Comparison of ENCODE assay signal across 11 mouse cellular contexts in genomic region chr16:94086701-94087569, GRCm38 (mm10). TPM values are rescaled to one million over a fixed set of nuclear protein-coding genes. Genes with fewer than 3 reads are reported as not detected.
DNase-seq lines count a peak whose midpoint lies in the region; ATAC-seq and TF ChIP-seq lines count a peak whose summit lies in the region.
"Had no signal": no experiment of that assay in that cellular context is flagged by ENCODE, and none has a peak within 500 bp of the region (broad histone marks: within the 10 kb centered on the region; RNA-seq: fewer than 3 reads in every experiment).

No protein-coding gene starts in this region.

- no peak for TF ChIP-seq CTCF in embryonic fibroblast, embryonic 13.5 days (IDR thresholded peaks at IDR 0.05; ENCODE audit: borderline replicate concordance, insufficient read depth, low read length)

- TF ChIP-seq POLR2A in embryonic fibroblast, embryonic 13.5 days (IDR thresholded peaks at IDR 0.05; ENCODE audit: low read depth, low read length), result no peak

- H3K36me3 ChIP-seq in heart, embryonic 12.5 days, result no peaks in the 10 kb centered on the region
- H3K36me3 ChIP-seq in midbrain, embryonic 10.5 days, result no peaks in the 10 kb centered on the region
- no peaks in the 10 kb centered on the region for H3K36me3 ChIP-seq in midbrain, embryonic 16.5 days (ENCODE audit: control insufficient read depth, insufficient read depth, low read length)
- no peaks in the 10 kb centered on the region for H3K36me3 ChIP-seq in stomach, embryonic 14.5 days (ENCODE audit: control insufficient read depth, insufficient read depth, low read length)
- no peaks in the 10 kb centered on the region for H3K36me3 ChIP-seq in liver, embryonic 12.5 days
- H3K36me3 ChIP-seq: neural tube, embryonic 13.5 days had no signal

- H3K9ac ChIP-seq in heart, embryonic 12.5 days, result no peak overlapping the region
- H3K9ac ChIP-seq in midbrain, embryonic 16.5 days (ENCODE audit: low read depth, low read length), result no peak overlapping the region
- no peak overlapping the region for H3K9ac ChIP-seq in stomach, embryonic 14.5 days (replicated peaks; ENCODE audit: low read depth, low read length)
- H3K9ac ChIP-seq in liver, embryonic 12.5 days, result no peak overlapping the region
- H3K9ac ChIP-seq: neural tube, embryonic 13.5 days had no signal

- H3K9me3 ChIP-seq in heart, embryonic 12.5 days (replicated peaks), result no peaks in the 10 kb centered on the region
- H3K9me3 ChIP-seq in midbrain, embryonic 10.5 days (replicated peaks), result no peaks in the 10 kb centered on the region
- H3K9me3 ChIP-seq in midbrain, embryonic 16.5 days (replicated peaks; ENCODE audit: control insufficient read depth, low read length, poor library complexity, severe bottlenecking), result no peaks in the 10 kb centered on the region
- no peaks in the 10 kb centered on the region for H3K9me3 ChIP-seq in stomach, embryonic 14.5 days (ENCODE audit: control insufficient read depth, low read depth, low read length)
- no peaks in the 10 kb centered on the region for H3K9me3 ChIP-seq in liver, embryonic 12.5 days (replicated peaks)
- H3K9me3 ChIP-seq: neural tube, embryonic 13.5 days had no signal

- peaks cover 25% of the 10 kb centered on the region for H3K4me1 ChIP-seq in heart, embryonic 12.5 days (replicated peaks)
- peaks cover 46% of the 10 kb centered on the region for H3K4me1 ChIP-seq in midbrain, embryonic 10.5 days
- H3K4me1 ChIP-seq in midbrain, embryonic 16.5 days (ENCODE audit: control insufficient read depth, insufficient read depth, low read length), result peaks cover 7% of the 10 kb centered on the region
- H3K4me1 ChIP-seq in embryonic fibroblast, embryonic 13.5 days (ENCODE audit: control insufficient read depth, insufficient read depth, low read length), result no peaks in the 10 kb centered on the region
- H3K4me1 ChIP-seq in stomach, embryonic 14.5 days (ENCODE audit: control insufficient read depth, insufficient read depth, low read length), result peaks cover 8% of the 10 kb centered on the region
- peaks cover 14% of the 10 kb centered on the region; the same call in 1 of the 2 replicates for H3K4me1 ChIP-seq in liver, embryonic 12.5 days

- H3K27ac ChIP-seq in heart, embryonic 12.5 days (ENCODE audit: poor library complexity, severe bottlenecking), result no peak overlapping the region
- peak overlapping the region; percentile 77 for H3K27ac ChIP-seq in midbrain, embryonic 10.5 days (replicated peaks)
- no peak overlapping the region for H3K27ac ChIP-seq in midbrain, embryonic 16.5 days (ENCODE audit: low read length)
- H3K27ac ChIP-seq in embryonic fibroblast, embryonic 13.5 days (ENCODE audit: insufficient read depth, low read length), result no peak overlapping the region; the same call in 1 of the 2 replicates
- no peak overlapping the region for H3K27ac ChIP-seq in stomach, embryonic 14.5 days (ENCODE audit: low read length)
- no peak overlapping the region for H3K27ac ChIP-seq in liver, embryonic 12.5 days
- H3K27ac ChIP-seq: neural tube, embryonic 13.5 days had no signal

- peak overlapping the region; percentile 17 for H3K4me3 ChIP-seq in heart, embryonic 12.5 days
- peak overlapping the region; percentile 53 for H3K4me3 ChIP-seq in midbrain, embryonic 10.5 days
- no peak overlapping the region for H3K4me3 ChIP-seq in midbrain, embryonic 16.5 days (ENCODE audit: low read depth, low read length)
- peak overlapping the region; percentile 41 for H3K4me3 ChIP-seq in embryonic fibroblast, embryonic 13.5 days (ENCODE audit: insufficient read depth, low read length)
- no peak overlapping the region; the same call in 1 of the 2 replicates for H3K4me3 ChIP-seq in stomach, embryonic 14.5 days (ENCODE audit: low read depth, low read length)
- no peak overlapping the region for H3K4me3 ChIP-seq in liver, embryonic 12.5 days
- H3K4me3 ChIP-seq: neural tube, embryonic 13.5 days had no signal

- peaks cover 90% of the 10 kb centered on the region for H3K27me3 ChIP-seq in heart, embryonic 12.5 days (replicated peaks)
- peaks cover 100% of the 10 kb centered on the region for H3K27me3 ChIP-seq in midbrain, embryonic 10.5 days (ENCODE audit: low read depth, poor library complexity, severe bottlenecking)
- H3K27me3 ChIP-seq in midbrain, embryonic 16.5 days (ENCODE audit: control insufficient read depth, insufficient read depth, low read depth, low read length), result peaks cover 66% of the 10 kb centered on the region
- peaks cover 66% of the 10 kb centered on the region for H3K27me3 ChIP-seq in stomach, embryonic 14.5 days (ENCODE audit: control insufficient read depth, insufficient read depth, low read length)
- peaks cover 100% of the 10 kb centered on the region for H3K27me3 ChIP-seq in liver, embryonic 12.5 days (replicated peaks)

- WGBS in heart, embryonic 12.5 days, result 2% methylated on average over 50 of the region's 50 CpGs
- under 1% methylated on average over 50 of the region's 50 CpGs for WGBS in midbrain, embryonic 10.5 days
- 2% methylated on average over 50 of the region's 50 CpGs for WGBS in midbrain, embryonic 16.5 days
- 6% methylated on average over 50 of the region's 50 CpGs for WGBS in stomach, embryonic 14.5 days
- WGBS in liver, embryonic 12.5 days (ENCODE audit: insufficient replicate concordance), result 4% methylated on average over 50 of the region's 50 CpGs

- peak overlapping the region; percentile 33 for H3K4me2 ChIP-seq in heart, embryonic 12.5 days
- no peak overlapping the region for H3K4me2 ChIP-seq in midbrain, embryonic 16.5 days (ENCODE audit: low read length)
- H3K4me2 ChIP-seq in stomach, embryonic 14.5 days (replicated peaks; ENCODE audit: low read depth, low read length), result 0 out of 2 replicates have a peak overlapping the region, but pooled peaks have one; percentile 1
- H3K4me2 ChIP-seq in liver, embryonic 12.5 days, result no peak overlapping the region
- H3K4me2 ChIP-seq: neural tube, embryonic 13.5 days had no signal

- DNase-seq in heart, postnatal 14 days, result no peak
- peak; percentile 71 for DNase-seq in midbrain, embryonic 10.5 days (ENCODE audit: low spot score)
- no peak for DNase-seq in right cerebral cortex, postnatal 25 days
- DNase-seq: liver had no signal

- intact Hi-C loops in heart, postnatal 14 days (cut with DNase I), result no loop called here

- ATAC-seq in heart, embryonic 12.5 days (ENCODE audit: insufficient number of reproducible peaks, low FRiP score), result no peak
- no peak for ATAC-seq in midbrain, embryonic 16.5 days
- no peak for ATAC-seq in stomach, embryonic 14.5 days (ENCODE audit: insufficient number of reproducible peaks, insufficient read depth, low FRiP score, low read depth)
- no peak for ATAC-seq in liver, embryonic 12.5 days

RNA-seq across cellular contexts. Expression of gene Sim2, which starts 2.2 kb away (rescaled TPM):
- not detected in 2 replicates for polyA plus RNA-seq in heart, embryonic 12.5 days (2016; fragmentation: Nextera tagmentation; extraction: Ambion mirVana)
- under 1 TPM in 1 of 2 experiments, not detected in 1; 0.05 TPM for total RNA-seq in heart, postnatal 14 days (2021)
- polyA plus RNA-seq in midbrain, embryonic 10.5 days (2016; fragmentation: Nextera tagmentation; extraction: Ambion mirVana), result 2.8 and 2.9 TPM in 2 replicates
- 0.10 and 0.14 TPM in 2 replicates for polyA plus RNA-seq in midbrain, embryonic 16.5 days (2015; fragmentation: Nextera tagmentation; extraction: Ambion mirVana)
- 6.9 and 14.6 TPM in 2 replicates for polyA plus RNA-seq in embryonic fibroblast, embryonic 13.5 days (2011; ENCODE audit: insufficient read length, low read depth, missing spikeins)
- 0.22 and 0.27 TPM in 2 replicates for polyA plus RNA-seq in stomach, embryonic 14.5 days (2014; fragmentation: Nextera tagmentation; extraction: Ambion mirVana)
- not detected in 2 replicates for polyA plus RNA-seq in liver, embryonic 12.5 days (2016; fragmentation: Nextera tagmentation; extraction: Ambion mirVana)
- total RNA-seq: heart, postnatal 36 days had no signal

Comparison
In these comparisons a context has a peak if more than half of its experiments do, and no peak if none do; other contexts are left out.
1. H3K4me3 ChIP-seq: peak in heart, embryonic 12.5 days (single experiment), midbrain, embryonic 10.5 days (single experiment) and embryonic fibroblast, embryonic 13.5 days (single experiment); none in midbrain, embryonic 16.5 days (single experiment), stomach, embryonic 14.5 days (single experiment) and liver, embryonic 12.5 days (single experiment).
2. H3K4me2 ChIP-seq: peak in heart, embryonic 12.5 days (single experiment) and stomach, embryonic 14.5 days (single experiment); none in midbrain, embryonic 16.5 days (single experiment) and liver, embryonic 12.5 days (single experiment).